Mouse (Mus musculus) CH12.LX (cell line): ENCODE data around the gene Tnnc2.

Experiments used
- CTCF ChIP-seq, 2 experiments: IDR thresholded peaks in 1 of 2; conservative IDR thresholded peaks in 1 of 2; 2 replicates each; pipeline ENCODE4 v1.5.1; 2011 to 2012; ENCODE audit warnings: low read depth in 2 of 2, low read length in 2 of 2, improper control_type of control experiment in 1 of 2, inconsistent platforms in 1 of 2, mild to moderate bottlenecking in 1 of 2, moderate library complexity in 1 of 2
- EP300 ChIP-seq: IDR thresholded peaks from 2 replicates; pipeline ENCODE4 v1.6.1; 2011; ENCODE audit warnings: low read length, improper control_type of control experiment
- ETS1 ChIP-seq: conservative IDR thresholded peaks from 2 replicates; pipeline ENCODE4 v1.6.1; 2012; ENCODE audit warnings: low read depth, mild to moderate bottlenecking, inconsistent platforms, low read length, improper control_type of control experiment, moderate library complexity
- HCFC1 ChIP-seq: IDR thresholded peaks from 2 replicates; pipeline ENCODE4 v1.6.1; 2012; ENCODE audit warnings: low read depth, mild to moderate bottlenecking, inconsistent platforms, low read length, improper control_type of control experiment
- NELFE ChIP-seq: IDR thresholded peaks from 2 replicates; pipeline ENCODE4 v1.6.1; 2011; ENCODE audit warnings: low read depth, low read length, improper control_type of control experiment
- POLR2A ChIP-seq: IDR thresholded peaks from 2 replicates; pipeline ENCODE4 v1.6.1; 2011; ENCODE audit warnings: low read depth, mild to moderate bottlenecking, improper control_type of control experiment, low read length
- SIN3A ChIP-seq: IDR thresholded peaks from 2 replicates; pipeline ENCODE4 v1.6.1; 2012; ENCODE audit warnings: low read length, improper control_type of control experiment, inconsistent platforms
- TBP ChIP-seq: conservative IDR thresholded peaks from 2 replicates; pipeline ENCODE4 v1.6.1; 2011; ENCODE audit warnings: low read depth, low read length, improper control_type of control experiment
- USF1 ChIP-seq: IDR thresholded peaks from 2 replicates; pipeline ENCODE4 v1.6.1; 2014; ENCODE audit warnings: low read depth, mild to moderate bottlenecking, inconsistent platforms, low read length, improper control_type of control experiment
- ZC3H11A ChIP-seq: IDR thresholded peaks from 2 replicates; pipeline ENCODE4 v1.6.1; 2012; ENCODE audit warnings: low read depth, mild to moderate bottlenecking, inconsistent platforms, low read length, improper control_type of control experiment

DNA sequence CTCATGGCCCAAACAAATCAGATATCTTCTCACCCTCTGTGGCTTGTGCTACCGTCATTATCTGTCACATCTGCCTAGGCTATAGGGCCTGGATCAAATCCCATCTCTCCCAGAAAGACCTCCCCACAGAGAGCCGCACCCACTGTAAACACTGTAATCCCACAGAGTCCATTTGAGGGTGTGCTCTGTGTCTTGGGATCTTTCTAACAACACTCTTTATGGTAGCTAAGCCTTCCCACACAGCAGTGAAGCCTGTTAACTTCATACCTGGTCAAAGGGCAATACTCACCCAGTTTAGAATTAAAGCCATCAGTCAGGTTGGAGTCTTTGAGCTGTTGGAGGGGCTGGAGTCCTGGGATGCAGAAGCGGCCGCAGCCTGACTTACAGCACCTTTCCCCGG is 48.0 kb downstream of the Tnnc2 start:
- no peak for TF ChIP-seq USF1
- TF ChIP-seq TBP, result no peak
- TF ChIP-seq HCFC1, result no peak
- TF ChIP-seq CTCF (conservative IDR thresholded peaks at IDR 0.05 in 1 of 2, IDR thresholded peaks at IDR 0.05 in 1 of 2; ENCODE audit: low read depth in 2 of 2, low read length in 2 of 2), result no peak
- no peak for TF ChIP-seq NELFE
- no peak for TF ChIP-seq EP300
- TF ChIP-seq ZC3H11A, result no peak
- TF ChIP-seq SIN3A, result no peak
- TF ChIP-seq ETS1, result no peak
- TF ChIP-seq POLR2A, result no peak
